Mouse (Mus musculus) monocyte, adult 5-6 weeks (primary cell): Measurements from ENCODE around the gene Fam221a. TPM values are rescaled to one million over a fixed set of nuclear protein-coding genes. Genes with fewer than 3 reads are reported as not detected.
"Not testable (repeated sequence)": the region's sequence is repeated elsewhere in the genome, so short reads cannot be mapped to it uniquely, and the experiment has no call there.

Experiments used
- ATAC-seq: fragments of 153-309, 156-312 bp; replicated peaks from 2 replicates; pipeline ENCODE4 v1.8.0; 2017; ENCODE audit warnings: mild to moderate bottlenecking; ENCODE audit not compliant: low TSS enrichment, insufficient number of reproducible peaks, severe bottlenecking, poor library complexity, low FRiP score
- total RNA-seq: library from RNA; stranded (forward); fragments of 200-1000, 200-491, 200-594 nt; gene quantifications from 3 replicates; pipeline ENCODE4 v1.2.3, GENCODE M21; 2017

Fam221a gene
- total RNA-seq, 1 experiment from 2014 or later = not detected

GRCm38 (mm10) chr6:49368212-49368611, 673 bp downstream of the Fam221a start:
- no peak for ATAC-seq

- no peak for ATAC-seq
Observed at GRCm38 (mm10) chr6:49372705-49373104, 5.2 kb downstream of the Fam221a start.

GRCm38 (mm10) chr6:49373943-49374342, 6.4 kb downstream of the Fam221a start:
- ATAC-seq = no peak

GRCm38 (mm10) chr6:49378328-49378727, 10.8 kb downstream of the Fam221a start:
- ATAC-seq = no peak

- ATAC-seq = no peak
Observed at GRCm38 (mm10) chr6:49394276-49394675, 26.7 kb downstream of the Fam221a start.

GRCm38 (mm10) chr6:49395316-49395715, 27.8 kb downstream of the Fam221a start, which contains the start of gene Stk31:
Gene Stk31, plus strand, starts transcription at chr6:49395604.
- no peak for ATAC-seq

- ATAC-seq = no peak
Observed at GRCm38 (mm10) chr6:49397466-49397865, 29.9 kb downstream of the Fam221a start.

GRCm38 (mm10) chr6:49398365-49398764, 30.8 kb downstream of the Fam221a start:
- ATAC-seq = no peak

- no peak for ATAC-seq
Observed at GRCm38 (mm10) chr6:49410830-49411229, 43.3 kb downstream of the Fam221a start.

GRCm38 (mm10) chr6:49412967-49413366, 45.4 kb downstream of the Fam221a start:
- not testable (repeated sequence) for ATAC-seq

- no peak for ATAC-seq
Observed at GRCm38 (mm10) chr6:49415971-49416370, 48.4 kb downstream of the Fam221a start.

GRCm38 (mm10) chr6:49437306-49437705, 69.8 kb downstream of the Fam221a start:
- ATAC-seq = no peak

Other genes with a start within 250 kb of the Fam221a start
- 0.19 to 0.29 TPM in 2 of 3 replicates, not detected in the other for gene Igf2bp3, start 152.8 kb upstream of the Fam221a start, total RNA-seq
- 185 to 235 TPM (median 209 TPM) in 3 replicates for gene Tra2a, start 103.7 kb upstream of the Fam221a start, total RNA-seq
- gene Ccdc126, start 48.5 kb upstream of the Fam221a start, total RNA-seq = 1.3 to 4.2 TPM (median 3.2 TPM) in 3 replicates
- gene Stk31, start 27.9 kb downstream of the Fam221a start, total RNA-seq = not detected in 3 replicates